Mouse (Mus musculus) intestine, embryonic 14.5 days (tissue): Measurements from ENCODE around the gene Mthfr. TPM values are rescaled to one million over a fixed set of nuclear protein-coding genes. Genes with fewer than 3 reads are reported as not detected.

Experiments used
- ATAC-seq: fragments of 200-750 bp; cut with Nextera tagmentation; replicated peaks from 2 replicates; pipeline ENCODE4 v1.8.0; 2017; ENCODE audit warnings: low read depth, moderate number of reproducible peaks, moderate TSS enrichment, moderate library complexity; ENCODE audit not compliant: low FRiP score, low TSS enrichment
- DNase-seq: peaks from one replicate; pipeline ENCODE4 v3.0.0-alpha.2; 2018; ENCODE audit warnings: low spot score
- H3K27ac ChIP-seq: fragments of 300-500 bp; sonication (generic); 2 replicates; pipeline ENCODE4 v1.5.1; 2014; ENCODE audit warnings: low read depth, mild to moderate bottlenecking, control low read depth
- H3K27me3 ChIP-seq: fragments of 300-500 bp; sonication (generic); replicated peaks from 2 replicates; pipeline ENCODE4 v1.6.1; 2014; ENCODE audit warnings: low read length, control low read depth; ENCODE audit not compliant: control insufficient read depth, insufficient read depth
- H3K36me3 ChIP-seq: fragments of 300-500 bp; sonication (generic); 2 replicates; pipeline ENCODE4 v1.6.1; 2014; ENCODE audit warnings: low read length, control low read depth; ENCODE audit not compliant: control insufficient read depth, insufficient read depth
- H3K4me1 ChIP-seq: fragments of 300-500 bp; sonication (generic); replicated peaks from 2 replicates; pipeline ENCODE4 v1.6.1; 2014; ENCODE audit warnings: low read length, control low read depth, mixed read lengths; ENCODE audit not compliant: control insufficient read depth, insufficient read depth
- H3K4me2 ChIP-seq: fragments of 300-500 bp; sonication (generic); 2 replicates; pipeline ENCODE4 v1.6.1; 2014; ENCODE audit warnings: low read length
- H3K4me3 ChIP-seq: fragments of 300-500 bp; sonication (generic); 2 replicates; pipeline ENCODE4 v1.5.1; 2014; ENCODE audit warnings: low read depth, low read length, control low read depth, mixed read lengths
- H3K9ac ChIP-seq: fragments of 300-500 bp; sonication (generic); 2 replicates; pipeline ENCODE4 v1.6.1; 2014; ENCODE audit warnings: mild to moderate bottlenecking, low read length
- H3K9me3 ChIP-seq: fragments of 300-500 bp; sonication (generic); 2 replicates; pipeline ENCODE4 v1.6.1; 2016; ENCODE audit warnings: low read length, control low read depth; ENCODE audit not compliant: control insufficient read depth
- WGBS: fragments of 180-500 bp; shearing (Covaris S2); extraction: QIAGEN DNeasy Blood & Tissue Kit; methylation state at CpG from one replicate; pipeline ENCODE4 v1.1.7; 2014; 5-methylcytosine and 5-hydroxymethylcytosine counted together
- polyA plus RNA-seq: library from polyadenylated mRNA; unstranded; fragments of >200 nt; fragmentation: Nextera tagmentation; extraction: Ambion mirVana; gene quantifications from 2 replicates; pipeline ENCODE4 v1.2.1, GENCODE M21; 2014

Gene Mthfr
- polyA plus RNA-seq, 1 experiment from 2014 or later, result 18.4 TPM

GRCm38 (mm10) chr4:148097936-148098335 is 59.1 kb downstream of the Mthfr start:
- no peak for DNase-seq
- WGBS, result 85% methylated on average over 2 of the region's 2 CpGs
- Histone ChIP-seq H3K27me3 (no peaks in the 10 kb centered on the region), H3K4me1 (peaks cover 3% of the 10 kb centered on the region), H3K27ac (no peak overlapping the region), H3K9ac (no peak overlapping the region), H3K4me2 (no peak overlapping the region), H3K4me3 (no peak overlapping the region), H3K36me3 (no peaks in the 10 kb centered on the region), H3K9me3 (no peaks in the 10 kb centered on the region)
- ATAC-seq, result no peak

GRCm38 (mm10) chr4:148098666-148099065 is 59.8 kb downstream of the Mthfr start:
- no peaks in the 10 kb centered on the region for H3K36me3 ChIP-seq
- no peak for ATAC-seq
- no peak overlapping the region for H3K4me3 ChIP-seq
- H3K9me3 ChIP-seq, result no peaks in the 10 kb centered on the region
- DNase-seq, result no peak
- no peak overlapping the region for H3K9ac ChIP-seq
- H3K27ac ChIP-seq, result no peak overlapping the region
- H3K4me1 ChIP-seq, result peaks cover 3% of the 10 kb centered on the region
- H3K4me2 ChIP-seq, result no peak overlapping the region
- no peaks in the 10 kb centered on the region for H3K27me3 ChIP-seq
- 91% methylated on average over 3 of the region's 3 CpGs for WGBS

GRCm38 (mm10) chr4:148101801-148102527 is 63.1 kb downstream of the Mthfr start:
- Histone ChIP-seq H3K27ac (no peak overlapping the region), H3K9me3 (no peaks in the 10 kb centered on the region), H3K27me3 (no peaks in the 10 kb centered on the region), H3K36me3 (no peaks in the 10 kb centered on the region), H3K4me1 (peaks cover 3% of the 10 kb centered on the region), H3K4me2 (peak overlapping the region; percentile 46), H3K9ac (no peak overlapping the region), H3K4me3 (peak overlapping the region; percentile 21; the same call in 1 of the 2 replicates)
- 17% methylated on average over 29 of the region's 29 CpGs for WGBS
- ATAC-seq, result peak; percentile 71
- peak; percentile 75 for DNase-seq

- WGBS, result 84% methylated on average over 3 of the region's 3 CpGs
- H3K9ac ChIP-seq, result no peak overlapping the region
- H3K27ac ChIP-seq, result no peak overlapping the region
- no peak overlapping the region for H3K4me2 ChIP-seq
- no peaks in the 10 kb centered on the region for H3K27me3 ChIP-seq
- DNase-seq, result no peak
- no peak for ATAC-seq
- no peak overlapping the region for H3K4me3 ChIP-seq
- no peaks in the 10 kb centered on the region for H3K36me3 ChIP-seq
- H3K9me3 ChIP-seq, result no peaks in the 10 kb centered on the region
- H3K4me1 ChIP-seq, result peaks cover 3% of the 10 kb centered on the region
These were observed 65.3 kb downstream of the Mthfr start for GRCm38 (mm10) chr4:148104146-148104545.

- Histone ChIP-seq H3K4me3 (no peak overlapping the region), H3K27me3 (no peaks in the 10 kb centered on the region), H3K27ac (no peak overlapping the region), H3K36me3 (no peaks in the 10 kb centered on the region), H3K9me3 (no peaks in the 10 kb centered on the region), H3K9ac (no peak overlapping the region), H3K4me1 (no peaks in the 10 kb centered on the region), H3K4me2 (no peak overlapping the region)
- peak; percentile 26; the same call in 1 of the 2 replicates for ATAC-seq
- no peak for DNase-seq
- WGBS, result 28% methylated on average over 22 of the region's 22 CpGs
These were observed 68.9 kb downstream of the Mthfr start for GRCm38 (mm10) chr4:148107621-148108291.

- no peak for DNase-seq
- Histone ChIP-seq H3K4me1 (no peaks in the 10 kb centered on the region), H3K9me3 (no peaks in the 10 kb centered on the region), H3K4me2 (no peak overlapping the region), H3K4me3 (no peak overlapping the region), H3K27ac (no peak overlapping the region), H3K36me3 (no peaks in the 10 kb centered on the region), H3K9ac (no peak overlapping the region), H3K27me3 (no peaks in the 10 kb centered on the region)
- 51% methylated on average over 7 of the region's 7 CpGs for WGBS
- ATAC-seq, result no peak
These were observed 69.8 kb downstream of the Mthfr start for GRCm38 (mm10) chr4:148108565-148109100.

Other genes starting within 250 kb of the Mthfr start
- gene Zfp984, start 229.3 kb upstream of the Mthfr start, polyA plus RNA-seq, result 8.8 and 11.5 TPM in 2 replicates
- gene Zfp933, start 190.7 kb upstream of the Mthfr start, polyA plus RNA-seq, result 4.7 TPM in 2 replicates
- 32.1 and 34.6 TPM in 2 replicates for gene Miip, start 170.3 kb upstream of the Mthfr start, polyA plus RNA-seq
- 9.0 and 9.7 TPM in 2 replicates for gene Fv1, start 170.1 kb upstream of the Mthfr start, polyA plus RNA-seq
- gene Mfn2, start 134.4 kb upstream of the Mthfr start, polyA plus RNA-seq, result 31.6 and 33.3 TPM in 2 replicates
- gene Plod1, start 102.3 kb upstream of the Mthfr start, polyA plus RNA-seq, result 40.9 and 44.1 TPM in 2 replicates
- 19.9 and 21.3 TPM in 2 replicates for gene 2510039O18Rik, start 98.2 kb upstream of the Mthfr start, polyA plus RNA-seq
- 0.40 TPM in 1 of 2 replicates, not detected in the other for gene Nppb, start 53.3 kb upstream of the Mthfr start, polyA plus RNA-seq
- 0.28 and 0.56 TPM in 2 replicates for gene Nppa, start 38.4 kb upstream of the Mthfr start, polyA plus RNA-seq
- gene Clcn6, start 256 bp upstream of the Mthfr start, polyA plus RNA-seq, result 5.2 and 5.3 TPM in 2 replicates
- gene Agtrap, start 49.0 kb downstream of the Mthfr start, polyA plus RNA-seq, result 15.9 and 16.4 TPM in 2 replicates
- gene Mad2l2, start 91.3 kb downstream of the Mthfr start, polyA plus RNA-seq, result 47.5 and 48.1 TPM in 2 replicates
- 0.19 and 0.34 TPM in 2 replicates for gene Draxin, start 91.6 kb downstream of the Mthfr start, polyA plus RNA-seq
- 12.6 and 13.2 TPM in 2 replicates for gene Fbxo6, start 113.1 kb downstream of the Mthfr start, polyA plus RNA-seq
- gene Fbxo44, start 121.4 kb downstream of the Mthfr start, polyA plus RNA-seq, result 13.3 and 14.2 TPM in 2 replicates
- gene Fbxo2, start 121.5 kb downstream of the Mthfr start, polyA plus RNA-seq, result 0.50 and 0.65 TPM in 2 replicates
- 0.18 and 0.23 TPM in 2 replicates for gene Disp3, start 248.9 kb downstream of the Mthfr start, polyA plus RNA-seq